In the genomic region with DNA sequence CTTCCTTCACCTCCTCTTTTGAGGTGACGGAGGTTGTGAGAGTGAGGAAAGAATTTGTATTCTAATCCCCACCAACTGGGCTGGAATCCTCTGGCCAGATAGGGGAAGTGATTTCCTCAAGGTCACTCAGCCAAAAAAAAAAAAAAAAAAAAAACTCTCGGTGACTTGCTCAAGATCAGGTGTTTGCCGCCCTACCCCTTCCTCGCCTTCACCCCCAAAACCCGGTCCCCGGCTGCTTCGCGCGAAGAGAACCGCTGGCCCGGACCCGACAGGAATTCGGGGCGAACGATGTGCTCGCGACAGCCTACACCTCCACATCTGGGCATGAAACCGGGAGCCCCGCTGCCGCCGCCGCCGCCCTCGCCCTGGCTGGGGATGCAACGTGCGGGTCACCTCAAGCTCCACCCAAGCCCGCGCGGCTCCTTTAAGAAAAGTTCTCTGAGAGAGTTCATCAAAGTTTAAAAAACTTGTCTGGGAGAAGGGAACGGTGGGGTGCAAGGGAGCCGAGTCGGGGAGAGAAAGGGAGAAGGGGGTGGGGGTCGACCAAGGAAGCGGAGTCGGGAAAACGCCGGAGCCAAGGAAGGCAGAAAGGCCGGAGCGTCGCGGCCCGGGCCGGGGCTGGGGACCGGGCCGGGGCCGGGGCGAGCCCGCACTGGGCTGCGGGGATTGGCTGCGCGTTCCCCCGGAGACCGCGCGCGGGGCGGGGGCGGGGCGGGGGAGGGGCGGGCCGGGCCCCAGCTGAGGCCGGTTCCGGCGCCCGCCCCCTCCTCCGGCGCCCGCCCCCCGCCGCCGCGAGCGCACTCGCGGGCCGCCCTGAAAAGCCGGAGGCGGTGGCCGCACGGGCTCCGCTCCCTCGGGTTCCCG, we compare ENCODE assay signal across 8 mouse cellular contexts. TPM values are rescaled to one million over a fixed set of nuclear protein-coding genes. Genes with fewer than 3 reads are reported as not detected.
DNase-seq lines count a peak whose midpoint lies in the region; ATAC-seq and TF ChIP-seq lines count a peak whose summit lies in the region.

No protein-coding gene starts in this region.

- under 1% methylated on average over 33 of the region's 83 CpGs for WGBS in hindbrain, embryonic 14.5 days
- under 1% methylated on average over 71 of the region's 83 CpGs for WGBS in liver, adult 2 months
- 1% methylated on average over 49 of the region's 83 CpGs for WGBS in midbrain, postnatal 0 days

- TF ChIP-seq CTCF in liver, adult 2 months (IDR thresholded peaks at IDR 0.05; ENCODE audit: low read depth, low read length): no peak
- no peak for TF ChIP-seq CTCF in midbrain, postnatal 0 days (IDR thresholded peaks at IDR 0.05)

- H3K79me2 ChIP-seq in liver, adult 2 months (ENCODE audit: control insufficient read depth, insufficient read depth, low read length): peaks cover 24% of the 10 kb centered on the region; the same call in 1 of the 2 replicates

- peaks cover 54% of the 10 kb centered on the region for H3K27me3 ChIP-seq in hindbrain, embryonic 14.5 days (ENCODE audit: control insufficient read depth, insufficient read depth, low read length)
- no peaks in the 10 kb centered on the region for H3K27me3 ChIP-seq in liver, adult 2 months (ENCODE audit: control insufficient read depth, insufficient read depth, low read length)
- H3K27me3 ChIP-seq in midbrain, postnatal 0 days (ENCODE audit: insufficient read depth, low read length): peaks cover 38% of the 10 kb centered on the region

- peak overlapping the region; percentile 99 for H3K4me2 ChIP-seq in hindbrain, embryonic 14.5 days (replicated peaks)
- H3K4me2 ChIP-seq in midbrain, postnatal 0 days (ENCODE audit: low read depth, low read length, poor library complexity, severe bottlenecking): peak overlapping the region; percentile 99

- H3K36me3 ChIP-seq in hindbrain, embryonic 14.5 days (replicated peaks; ENCODE audit: control insufficient read depth, insufficient read depth): no peaks in the 10 kb centered on the region
- H3K36me3 ChIP-seq in liver, adult 2 months (ENCODE audit: control insufficient read depth, insufficient read depth, low read length): no peaks in the 10 kb centered on the region
- H3K36me3 ChIP-seq in midbrain, postnatal 0 days (ENCODE audit: insufficient read depth, low read length): no peaks in the 10 kb centered on the region

- TF ChIP-seq POLR2A in liver, adult 2 months (IDR thresholded peaks at IDR 0.05; ENCODE audit: extremely low read depth, insufficient read depth, low read length): 0 out of 2 replicates have a peak, but pooled peaks have one; percentile 19

- H3K9ac ChIP-seq in hindbrain, embryonic 14.5 days: peak overlapping the region; percentile 64
- peak overlapping the region; percentile 96 for H3K9ac ChIP-seq in liver, adult 2 months (ENCODE audit: low read depth, low read length)
- peak overlapping the region; percentile 51 for H3K9ac ChIP-seq in midbrain, postnatal 0 days (replicated peaks; ENCODE audit: low read length, poor library complexity, severe bottlenecking)

- H3K9me3 ChIP-seq in hindbrain, embryonic 14.5 days (ENCODE audit: control insufficient read depth, low read length): no peaks in the 10 kb centered on the region
- no peaks in the 10 kb centered on the region for H3K9me3 ChIP-seq in midbrain, postnatal 0 days (ENCODE audit: low read length)

- peaks cover 12% of the 10 kb centered on the region; the same call in 1 of the 2 replicates for H3K4me1 ChIP-seq in hindbrain, embryonic 14.5 days (replicated peaks; ENCODE audit: control insufficient read depth, insufficient read depth, low read length)
- peaks cover 14% of the 10 kb centered on the region for H3K4me1 ChIP-seq in liver, adult 2 months (ENCODE audit: control insufficient read depth, insufficient read depth, low read length)
- no peaks in the 10 kb centered on the region for H3K4me1 ChIP-seq in midbrain, postnatal 0 days (ENCODE audit: insufficient read depth, low read length)

- no peak overlapping the region for H3K27ac ChIP-seq in hindbrain, embryonic 14.5 days
- H3K27ac ChIP-seq in liver, adult 2 months (replicated peaks; ENCODE audit: insufficient read depth, low read depth, low read length): peak overlapping the region; percentile 92
- no peak overlapping the region; the same call in 1 of the 2 replicates for H3K27ac ChIP-seq in midbrain, postnatal 0 days (ENCODE audit: low read depth, low read length)

- H3K4me3 ChIP-seq in hindbrain, embryonic 14.5 days (replicated peaks; ENCODE audit: low read length): peak overlapping the region; percentile 61
- H3K4me3 ChIP-seq in liver, adult 2 months (ENCODE audit: insufficient read depth, low read depth, low read length): peak overlapping the region; percentile 86
- H3K4me3 ChIP-seq in midbrain, postnatal 0 days (ENCODE audit: low read depth, low read length): peak overlapping the region; percentile 68

- peak; percentile 81; the same call in 1 of the 2 replicates for ATAC-seq in hindbrain, embryonic 14.5 days (ENCODE audit: low FRiP score)
- ATAC-seq in midbrain, postnatal 0 days (ENCODE audit: low FRiP score): peak; percentile 88

- DNase-seq in CD4-positive, CD25-positive, alpha-beta regulatory T cell, adult 2 months (ENCODE audit: low read depth, low spot score): peak; percentile 61
- peak; percentile 88 for DNase-seq in adrenal gland, adult 2 months
- DNase-seq in gastrocnemius, adult 18-20 months (ENCODE audit: low spot score): peak; percentile 23
- no peak for DNase-seq in hindbrain, embryonic 14.5 days (ENCODE audit: low spot score)
- DNase-seq in liver, adult 2 months (ENCODE audit: extremely low read depth, low read depth, low spot score): peak; percentile 59
- DNase-seq in midbrain, postnatal 0 days (ENCODE audit: low spot score): peak; percentile 9
- peak; percentile 61 for DNase-seq in thymus, postnatal 0 days (ENCODE audit: low spot score)
- DNase-seq in left cerebral cortex, postnatal 36 days (ENCODE audit: low spot score in 2 of 2): no peak

- intact Hi-C loops in left cerebral cortex, postnatal 36 days (cut with DNase I): loop anchor here (1.0 kb wide), 1 partner anchor 17 kb away; no protein-coding TSS in a partner anchor

RNA-seq across cellular contexts. Expression of a gene that starts 0.6 kb away (rescaled TPM):
- total RNA-seq in adrenal gland, adult 2 months (2021): 10 to 100 TPM; 63.1 to 85.0 TPM
- 125 and 154 TPM in 2 replicates for polyA plus RNA-seq in adrenal gland, adult 2 months (2012; rRNA removed)
- 1 to 10 TPM; 1.5 to 2.3 TPM for total RNA-seq in gastrocnemius, adult 18-20 months (2021)
- polyA plus RNA-seq in hindbrain, embryonic 14.5 days (2014; fragmentation: Nextera tagmentation; extraction: Ambion mirVana): 4.0 and 4.7 TPM in 2 replicates
- 9.8 and 13.2 TPM in 2 replicates for total RNA-seq in liver, adult 2 months (2014; rRNA removed)
- 110 and 121 TPM in 2 replicates for polyA plus RNA-seq in liver, adult 2 months (2012; rRNA removed)
- 3.1 and 5.8 TPM in 2 replicates for total RNA-seq in midbrain, postnatal 0 days (2014; rRNA removed)
- polyA plus RNA-seq in midbrain, postnatal 0 days (2015; fragmentation: Nextera tagmentation; extraction: Ambion mirVana): 3.4 and 3.7 TPM in 2 replicates
- 1.8 and 2.0 TPM in 2 replicates for polyA plus RNA-seq in thymus, postnatal 0 days (2015; fragmentation: Nextera tagmentation; extraction: Ambion mirVana)
- total RNA-seq in left cerebral cortex, postnatal 36 days (2021): 1 to 10 TPM; 1.8 to 2.9 TPM

RNA-seq across cellular contexts. Expression of a gene that starts 37.8 kb away (rescaled TPM):
- 100 to 1,000 TPM; 101 to 156 TPM for total RNA-seq in adrenal gland, adult 2 months (2021)
- 172 and 201 TPM in 2 replicates for polyA plus RNA-seq in adrenal gland, adult 2 months (2012; rRNA removed)
- 100 to 1,000 TPM; 223 to 247 TPM for total RNA-seq in gastrocnemius, adult 18-20 months (2021)
- polyA plus RNA-seq in hindbrain, embryonic 14.5 days (2014; fragmentation: Nextera tagmentation; extraction: Ambion mirVana): 280 and 287 TPM in 2 replicates
- 14.7 and 20.6 TPM in 2 replicates for total RNA-seq in liver, adult 2 months (2014; rRNA removed)
- 27.5 and 29.6 TPM in 2 replicates for polyA plus RNA-seq in liver, adult 2 months (2012; rRNA removed)
- total RNA-seq in midbrain, postnatal 0 days (2014; rRNA removed): 252 and 274 TPM in 2 replicates
- polyA plus RNA-seq in midbrain, postnatal 0 days (2015; fragmentation: Nextera tagmentation; extraction: Ambion mirVana): 382 and 399 TPM in 2 replicates
- polyA plus RNA-seq in thymus, postnatal 0 days (2015; fragmentation: Nextera tagmentation; extraction: Ambion mirVana): 113 and 118 TPM in 2 replicates
- total RNA-seq in left cerebral cortex, postnatal 36 days (2021): 100 to 1,000 TPM; 228 to 236 TPM

RNA-seq across cellular contexts. Expression of a gene that starts 43.0 kb away (rescaled TPM):
- total RNA-seq in adrenal gland, adult 2 months (2021): under 1 TPM; 0.29 to 0.45 TPM
- polyA plus RNA-seq in adrenal gland, adult 2 months (2012; rRNA removed): 0.42 and 0.46 TPM in 2 replicates
- not detected for total RNA-seq in gastrocnemius, adult 18-20 months (2021)
- 1.9 and 2.2 TPM in 2 replicates for polyA plus RNA-seq in hindbrain, embryonic 14.5 days (2014; fragmentation: Nextera tagmentation; extraction: Ambion mirVana)
- 0.20 TPM in 1 of 2 replicates, not detected in the other for total RNA-seq in liver, adult 2 months (2014; rRNA removed)
- polyA plus RNA-seq in liver, adult 2 months (2012; rRNA removed): 0.04 TPM in 1 of 2 replicates, not detected in the other
- 0.99 and 2.2 TPM in 2 replicates for total RNA-seq in midbrain, postnatal 0 days (2014; rRNA removed)
- 0.33 and 0.77 TPM in 2 replicates for polyA plus RNA-seq in midbrain, postnatal 0 days (2015; fragmentation: Nextera tagmentation; extraction: Ambion mirVana)
- polyA plus RNA-seq in thymus, postnatal 0 days (2015; fragmentation: Nextera tagmentation; extraction: Ambion mirVana): 14.4 and 17.4 TPM in 2 replicates
- total RNA-seq in left cerebral cortex, postnatal 36 days (2021): under 1 TPM; 0.39 to 0.50 TPM

RNA-seq across cellular contexts. Expression of a gene that starts 50.2 kb away (rescaled TPM):
- 10 to 100 TPM; 49.9 to 61.0 TPM for total RNA-seq in adrenal gland, adult 2 months (2021)
- polyA plus RNA-seq in adrenal gland, adult 2 months (2012; rRNA removed): 48.8 and 61.6 TPM in 2 replicates
- 1 to 10 TPM; 2.2 to 5.4 TPM for total RNA-seq in gastrocnemius, adult 18-20 months (2021)
- 4.4 and 4.6 TPM in 2 replicates for polyA plus RNA-seq in hindbrain, embryonic 14.5 days (2014; fragmentation: Nextera tagmentation; extraction: Ambion mirVana)
- 1.4 and 2.2 TPM in 2 replicates for total RNA-seq in liver, adult 2 months (2014; rRNA removed)
- 2.9 and 5.4 TPM in 2 replicates for polyA plus RNA-seq in liver, adult 2 months (2012; rRNA removed)
- total RNA-seq in midbrain, postnatal 0 days (2014; rRNA removed): 7.5 and 9.0 TPM in 2 replicates
- polyA plus RNA-seq in midbrain, postnatal 0 days (2015; fragmentation: Nextera tagmentation; extraction: Ambion mirVana): 3.1 and 3.8 TPM in 2 replicates
- polyA plus RNA-seq in thymus, postnatal 0 days (2015; fragmentation: Nextera tagmentation; extraction: Ambion mirVana): 12.2 and 14.9 TPM in 2 replicates
- total RNA-seq in left cerebral cortex, postnatal 36 days (2021): 10 to 100 TPM; 13.2 to 17.6 TPM

Comparison
In these comparisons a context has a peak if more than half of its experiments do, and no peak if none do; other contexts are left out.
1. DNase-seq: peak in CD4-positive, CD25-positive, alpha-beta regulatory T cell, adult 2 months (single experiment), adrenal gland, adult 2 months (single experiment), gastrocnemius, adult 18-20 months (single experiment), liver, adult 2 months (single experiment), midbrain, postnatal 0 days (single experiment) and thymus, postnatal 0 days (single experiment); none in hindbrain, embryonic 14.5 days (single experiment) and left cerebral cortex, postnatal 36 days (0 of 2).
2. Peak in every context shown above with its lines, with median percentiles within 50 percentile points of each other: H3K4me3 ChIP-seq and H3K9ac ChIP-seq.